Mouse (Mus musculus) kidney, postnatal 4 days (tissue): ENCODE data around the gene Mapkbp1.

Experiments used
- DNase-seq, 2 experiments: peaks; one replicate each; pipeline ENCODE4 v3.0.0; 2021; ENCODE audit warnings: mixed read lengths in 2 of 2

The Mapkbp1 gene

GRCm38 (mm10) chr2:120055923-120056322 lies 83.4 kb downstream of the Mapkbp1 start:
- no peak for DNase-seq

DNA sequence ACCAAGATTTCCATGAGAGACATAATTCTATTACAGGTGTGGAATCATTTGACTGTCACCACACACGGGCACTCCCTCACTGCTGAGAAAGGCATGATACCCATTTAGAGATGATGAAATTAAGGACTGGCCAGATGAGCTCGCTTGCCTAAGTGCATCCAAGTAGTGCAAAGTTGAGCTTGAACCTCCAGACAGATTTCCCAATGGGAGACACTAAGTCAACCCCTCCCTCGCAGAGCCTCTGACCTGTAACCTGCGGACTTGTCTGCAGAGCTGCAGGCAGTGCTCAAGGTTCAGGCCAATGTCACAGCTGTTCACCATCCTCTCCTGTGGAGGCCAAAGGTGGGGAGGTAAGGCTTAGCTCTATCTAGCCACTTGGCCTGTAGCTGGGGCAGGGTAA lies 86.3 kb downstream of the Mapkbp1 start:
- DNase-seq = no peak

DNA sequence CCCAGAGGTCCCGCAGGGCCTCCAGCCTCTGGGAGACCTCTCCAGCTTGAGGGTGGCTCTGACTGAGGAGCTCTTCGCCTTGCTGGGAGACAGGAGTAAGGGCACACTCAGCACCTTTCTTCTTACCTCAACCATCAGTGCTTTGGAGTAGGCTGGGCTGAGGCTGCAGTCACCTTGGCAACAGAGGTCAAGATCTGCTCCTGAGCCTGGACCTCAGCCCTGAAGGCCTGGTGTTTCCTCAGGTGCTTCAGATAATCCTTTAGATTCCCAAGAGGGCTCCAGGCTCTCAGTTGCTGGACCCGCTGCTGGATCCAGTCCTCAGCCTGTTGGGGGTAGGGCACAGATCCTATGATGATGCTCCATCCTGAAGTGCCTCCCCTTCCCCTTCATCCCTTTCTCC lies 87.0 kb downstream of the Mapkbp1 start:
- DNase-seq = no peak

DNA sequence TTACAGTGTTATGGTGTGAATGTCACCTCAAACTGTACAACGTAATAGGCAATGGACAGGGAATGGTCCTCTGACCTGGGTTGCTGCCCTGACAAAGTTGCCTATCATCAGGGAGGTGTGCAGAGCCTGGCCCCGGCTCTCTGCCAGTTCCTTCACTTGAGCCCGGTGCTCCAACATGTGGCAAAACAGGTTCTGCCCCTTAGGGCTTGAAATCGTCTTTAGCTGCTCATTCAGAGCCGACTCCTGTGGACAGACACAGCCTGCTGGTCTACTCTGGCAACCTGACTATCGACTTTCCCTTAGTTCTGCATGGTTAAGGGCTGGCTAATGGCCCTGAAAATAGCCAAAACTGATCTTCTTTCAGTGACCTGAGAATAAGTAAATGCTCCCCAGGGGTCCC lies 87.7 kb downstream of the Mapkbp1 start:
- peak; percentile 37 to 55 for DNase-seq

GRCm38 (mm10) chr2:120060651-120061050 lies 88.2 kb downstream of the Mapkbp1 start:
- peak in 1 of 2 experiments; percentile 57 for DNase-seq

DNA sequence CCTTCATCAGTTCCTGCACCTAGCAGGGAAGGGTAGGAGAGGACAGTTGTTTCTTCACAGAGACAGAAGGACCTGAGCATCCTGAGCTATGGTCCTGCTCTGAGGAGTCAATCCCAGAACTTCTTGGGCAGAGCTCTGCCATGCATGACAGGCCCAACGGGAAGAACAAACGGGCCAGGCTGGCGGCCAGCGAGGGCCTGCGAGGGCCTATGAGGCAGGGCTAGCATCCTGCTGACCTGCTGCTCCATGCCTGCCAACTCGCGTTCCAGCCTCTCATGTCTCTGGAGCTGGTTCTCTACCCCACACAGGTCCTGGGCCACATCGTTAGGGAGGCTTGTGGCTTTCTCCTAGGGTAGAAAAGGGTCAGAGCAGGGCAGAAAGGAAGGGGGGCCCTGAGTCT lies 89.7 kb downstream of the Mapkbp1 start:
- DNase-seq = peak in 1 of 2 experiments; percentile 27

DNA sequence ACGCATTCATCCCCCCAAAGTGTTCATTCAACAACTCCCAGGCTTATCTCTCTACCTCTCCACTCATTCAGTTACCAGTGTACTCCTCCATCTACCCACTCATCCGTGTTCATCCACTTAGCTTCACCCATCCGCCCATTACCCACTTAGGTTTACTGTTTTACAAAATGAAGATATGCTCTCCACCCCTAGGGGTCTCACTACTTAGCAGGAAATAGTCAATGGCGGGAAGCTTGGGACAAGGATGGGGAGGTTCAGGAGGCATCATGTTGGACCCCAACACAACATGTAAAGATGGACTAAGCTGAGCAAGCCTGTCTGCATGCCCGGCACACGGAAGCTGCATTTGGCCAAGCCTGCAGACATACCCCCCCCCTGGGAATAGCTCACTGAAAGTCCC lies 92.1 kb downstream of the Mapkbp1 start:
- no peak for DNase-seq

DNA sequence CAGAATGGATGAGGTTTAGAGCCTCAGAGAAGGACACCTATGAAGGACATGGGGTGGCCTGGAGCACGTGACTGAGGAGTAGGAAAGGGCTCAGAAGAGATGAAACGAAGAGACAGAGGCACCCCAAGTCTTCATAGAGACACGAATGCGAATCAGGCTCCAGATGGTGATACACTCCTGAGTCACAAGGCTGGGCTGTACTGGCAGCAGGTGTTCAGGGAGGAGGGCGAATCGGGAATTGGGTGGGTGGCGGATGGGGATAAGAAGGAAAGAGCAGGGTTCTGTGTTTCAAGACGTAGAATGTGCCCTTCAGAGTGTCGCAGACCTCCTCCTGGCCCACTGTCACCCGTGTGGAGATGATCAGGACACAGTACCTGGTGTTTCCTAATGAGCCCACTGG lies 92.7 kb downstream of the Mapkbp1 start:
- no peak for DNase-seq

- DNase-seq = no peak
These were observed 93.7 kb downstream of the Mapkbp1 start for GRCm38 (mm10) chr2:120066224-120066623.

GRCm38 (mm10) chr2:120068555-120069465 lies 96.3 kb downstream of the Mapkbp1 start:
- DNase-seq = peak; percentile 54 to 70

DNA sequence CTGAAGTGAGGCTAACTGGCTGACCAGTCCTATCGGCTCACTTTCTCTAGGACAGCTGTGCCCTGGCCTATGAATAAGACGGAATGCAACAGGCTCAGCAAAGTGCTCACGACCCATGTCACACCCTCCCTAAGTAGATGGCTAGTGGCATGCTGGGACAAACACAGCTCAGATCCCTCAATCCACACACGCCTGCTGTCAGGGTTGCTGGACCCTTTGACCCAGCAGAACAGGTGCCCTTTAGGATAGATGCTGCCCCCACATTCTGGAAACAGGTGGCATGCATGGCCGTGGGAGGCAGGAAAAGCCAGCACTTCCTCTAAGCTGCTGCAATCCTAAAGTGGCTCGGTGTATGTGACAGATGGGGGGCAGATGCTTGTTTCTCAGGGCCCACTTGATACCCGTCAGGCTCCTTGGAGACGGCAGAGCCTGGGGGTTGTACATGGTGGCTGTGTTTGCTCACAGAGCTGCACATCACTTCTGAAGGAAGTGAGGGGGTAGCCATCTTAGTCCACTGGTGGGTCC lies 97.0 kb downstream of the Mapkbp1 start:
- no peak for DNase-seq

DNA sequence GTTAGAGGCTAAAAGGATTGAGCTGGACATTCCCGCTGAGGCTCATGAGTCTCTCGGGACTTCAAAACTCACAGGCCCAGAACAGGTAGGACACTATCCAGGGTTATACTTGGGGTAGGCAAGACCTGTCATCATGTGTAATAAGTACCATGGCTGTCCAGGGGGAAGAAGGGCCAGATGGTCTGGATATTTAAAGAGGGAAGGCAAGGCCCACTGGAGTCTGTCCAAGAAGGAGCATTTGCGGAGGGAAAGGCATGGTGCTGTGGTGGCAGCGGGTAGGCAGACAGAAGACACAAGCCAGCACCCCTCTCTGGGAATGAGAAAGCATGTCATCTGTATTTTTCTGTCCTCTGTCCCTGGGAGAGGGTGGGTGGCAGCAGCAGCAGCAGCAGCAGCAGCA lies 101.6 kb downstream of the Mapkbp1 start:
- DNase-seq = no peak

DNA sequence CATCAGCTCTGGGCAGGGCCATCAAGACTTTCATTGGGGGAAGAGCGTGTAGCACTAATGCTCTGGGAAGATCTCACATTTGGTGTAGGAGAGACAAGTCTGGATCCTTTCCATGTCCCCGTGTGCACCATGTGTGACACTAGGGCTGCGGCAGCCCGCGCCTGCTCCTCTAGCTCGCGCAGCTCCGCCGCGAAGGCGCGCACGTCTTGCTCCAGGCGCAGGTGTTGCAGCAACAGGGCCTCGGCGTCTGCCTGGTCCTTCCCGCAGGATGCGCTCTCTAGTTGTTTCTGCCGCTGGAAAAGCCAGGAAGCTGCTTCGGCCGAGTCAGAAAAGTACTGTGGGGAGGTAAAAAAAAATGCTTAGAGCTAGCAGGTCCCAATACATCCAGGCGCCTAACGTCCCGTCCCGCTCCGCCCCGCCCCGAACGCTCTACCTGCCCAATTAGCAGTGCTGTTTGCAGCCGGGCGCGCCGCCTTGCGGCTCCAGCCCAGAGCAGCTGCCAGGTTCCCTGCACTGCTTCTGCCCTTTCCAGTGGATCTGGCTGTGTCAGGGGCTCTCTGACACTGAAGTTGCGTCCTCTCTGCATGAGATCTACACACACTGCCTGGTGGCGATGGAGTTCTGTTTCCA lies 103.7 kb downstream of the Mapkbp1 start:
- DNase-seq = peak; percentile 72 to 82
